Mouse (Mus musculus) kidney, adult 2 months (tissue): ENCODE measurements around the gene Gm49369.

Experiments used
- CTCF ChIP-seq: fragments of 200-500 bp; conservative IDR thresholded peaks from 2 replicates; pipeline ENCODE4 v1.5.1; 2011; ENCODE audit warnings: low read depth, mild to moderate bottlenecking, control low read depth, low read length, moderate library complexity, mixed read lengths; ENCODE audit not compliant: insufficient read depth, insufficient read length
- POLR2A ChIP-seq: fragments of 200-500 bp; IDR thresholded peaks from one replicate; pipeline ENCODE4 v1.6.1; 2011; ENCODE audit warnings: low read depth, low read length, control low read depth

DNA sequence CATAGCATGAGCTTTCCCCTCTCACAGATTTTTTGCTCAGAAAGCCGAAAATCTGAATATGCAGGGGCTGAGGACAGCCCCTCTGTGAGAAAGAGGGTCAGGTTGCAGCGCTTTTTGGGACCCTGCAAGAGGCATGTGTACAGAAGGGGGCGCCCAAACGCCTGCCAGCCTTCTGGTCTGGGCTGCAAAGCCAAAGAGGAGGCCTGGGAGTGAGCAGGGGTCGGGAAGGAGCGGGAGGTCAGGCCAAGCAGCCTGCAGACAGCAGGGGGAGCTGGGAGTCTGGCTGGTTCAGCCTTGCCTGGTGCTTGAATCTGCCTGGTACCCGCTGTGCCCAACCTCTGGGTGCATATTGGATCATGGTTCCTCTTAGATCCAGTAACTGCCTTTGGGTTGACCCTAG is 45.7 kb upstream of the Gm49369 start:
- TF ChIP-seq CTCF (0 out of 2 replicates have a peak, but pooled peaks have one; percentile 11), POLR2A (no peak)
